Mouse (Mus musculus): ENCODE results near the gene Prc1. TPM values are rescaled to one million over a fixed set of nuclear protein-coding genes. Genes with fewer than 3 reads are reported as not detected.

The Prc1 gene
- polyA plus RNA-seq, 1 experiment = 258 TPM

GRCm38 (mm10) chr7:80342858-80343257, 48.6 kb downstream of the Prc1 start, which contains the start of gene Hddc3:
Hddc3 (plus strand) TSS chr7:80343104.
- no peaks in the 10 kb centered on the region for H3K9me3 ChIP-seq (replicated peaks; ENCODE audit: control insufficient read depth, insufficient read depth, low read length, poor library complexity, severe bottlenecking)
- peak within 1 kb of the TSS; percentile 62 for H3K9ac ChIP-seq (ENCODE audit: low read depth, poor library complexity, severe bottlenecking)
- TF ChIP-seq POLR2A (IDR thresholded peaks at IDR 0.05; ENCODE audit: insufficient read depth, low read length) = peak; percentile 62
- peak; percentile 56; the same call in 1 of the 2 replicates for TF ChIP-seq EP300 (IDR thresholded peaks at IDR 0.05; ENCODE audit: insufficient read depth, low read depth, low read length)
- TF ChIP-seq CTCF (IDR thresholded peaks at IDR 0.05; ENCODE audit: low read depth, low read length) = peak; percentile 62
- H3K4me1 ChIP-seq (ENCODE audit: control insufficient read depth, insufficient read depth, low read length) = peaks cover 2% of the 10 kb centered on the region
- no peaks in the 10 kb centered on the region for H3K27me3 ChIP-seq (ENCODE audit: control insufficient read depth, insufficient read depth, low read length, poor library complexity, severe bottlenecking)
- H3K4me3 ChIP-seq (ENCODE audit: low read depth, low read length) = peak within 1 kb of the TSS; percentile 83
- no peaks in the 10 kb centered on the region for H3K36me3 ChIP-seq (ENCODE audit: control insufficient read depth, insufficient read depth, low read length, poor library complexity, severe bottlenecking)
- H3K27ac ChIP-seq (ENCODE audit: insufficient read depth, low read length) = no peak within 1 kb of the TSS

- peaks cover 2% of the 10 kb centered on the region for H3K4me1 ChIP-seq (ENCODE audit: control insufficient read depth, insufficient read depth, low read length)
- H3K27ac ChIP-seq (ENCODE audit: insufficient read depth, low read length) = no peak overlapping the region
- H3K4me3 ChIP-seq (ENCODE audit: low read depth, low read length) = peak overlapping the region; percentile 83
- H3K9ac ChIP-seq (ENCODE audit: low read depth, poor library complexity, severe bottlenecking) = peak overlapping the region; percentile 62
- TF ChIP-seq CTCF (IDR thresholded peaks at IDR 0.05; ENCODE audit: low read depth, low read length) (no peak), POLR2A (IDR thresholded peaks at IDR 0.05; ENCODE audit: insufficient read depth, low read length) (no peak), EP300 (IDR thresholded peaks at IDR 0.05; ENCODE audit: insufficient read depth, low read depth, low read length) (no peak)
- no peaks in the 10 kb centered on the region for H3K27me3 ChIP-seq (ENCODE audit: control insufficient read depth, insufficient read depth, low read length, poor library complexity, severe bottlenecking)
- H3K36me3 ChIP-seq (ENCODE audit: control insufficient read depth, insufficient read depth, low read length, poor library complexity, severe bottlenecking) = no peaks in the 10 kb centered on the region
- H3K9me3 ChIP-seq (replicated peaks; ENCODE audit: control insufficient read depth, insufficient read depth, low read length, poor library complexity, severe bottlenecking) = no peaks in the 10 kb centered on the region
These were observed 49.2 kb downstream of the Prc1 start for GRCm38 (mm10) chr7:80343270-80344018.

DNA sequence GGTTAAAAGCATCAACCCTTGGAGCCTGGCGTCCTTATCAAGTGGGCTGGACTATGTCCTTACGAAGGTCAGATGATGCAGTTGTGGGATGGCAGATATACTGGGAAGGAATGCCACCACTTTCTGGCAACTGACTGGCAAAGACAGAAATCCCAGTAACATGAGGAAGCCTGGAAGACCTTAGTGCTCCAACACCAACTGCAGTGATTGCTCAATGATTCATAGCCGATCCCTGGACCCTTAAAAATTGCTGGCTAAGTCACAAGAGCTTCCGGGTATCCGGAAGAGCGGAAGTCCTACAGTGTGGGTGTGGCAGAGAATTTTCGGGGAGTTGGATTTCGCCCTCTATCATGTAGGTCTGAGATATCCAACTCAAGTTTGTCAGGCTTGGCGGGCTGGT, 51.9 kb downstream of the Prc1 start:
- no peak overlapping the region for H3K27ac ChIP-seq (ENCODE audit: insufficient read depth, low read length)
- H3K4me1 ChIP-seq (ENCODE audit: control insufficient read depth, insufficient read depth, low read length) = peaks cover 4% of the 10 kb centered on the region
- H3K9me3 ChIP-seq (replicated peaks; ENCODE audit: control insufficient read depth, insufficient read depth, low read length, poor library complexity, severe bottlenecking) = no peaks in the 10 kb centered on the region
- H3K27me3 ChIP-seq (ENCODE audit: control insufficient read depth, insufficient read depth, low read length, poor library complexity, severe bottlenecking) = no peaks in the 10 kb centered on the region
- no peak overlapping the region for H3K9ac ChIP-seq (ENCODE audit: low read depth, poor library complexity, severe bottlenecking)
- no peaks in the 10 kb centered on the region for H3K36me3 ChIP-seq (ENCODE audit: control insufficient read depth, insufficient read depth, low read length, poor library complexity, severe bottlenecking)
- no peak for TF ChIP-seq POLR2A (IDR thresholded peaks at IDR 0.05; ENCODE audit: insufficient read depth, low read length)
- TF ChIP-seq CTCF (IDR thresholded peaks at IDR 0.05; ENCODE audit: low read depth, low read length) = no peak
- no peak for TF ChIP-seq EP300 (IDR thresholded peaks at IDR 0.05; ENCODE audit: insufficient read depth, low read depth, low read length)
- H3K4me3 ChIP-seq (ENCODE audit: low read depth, low read length) = no peak overlapping the region

DNA sequence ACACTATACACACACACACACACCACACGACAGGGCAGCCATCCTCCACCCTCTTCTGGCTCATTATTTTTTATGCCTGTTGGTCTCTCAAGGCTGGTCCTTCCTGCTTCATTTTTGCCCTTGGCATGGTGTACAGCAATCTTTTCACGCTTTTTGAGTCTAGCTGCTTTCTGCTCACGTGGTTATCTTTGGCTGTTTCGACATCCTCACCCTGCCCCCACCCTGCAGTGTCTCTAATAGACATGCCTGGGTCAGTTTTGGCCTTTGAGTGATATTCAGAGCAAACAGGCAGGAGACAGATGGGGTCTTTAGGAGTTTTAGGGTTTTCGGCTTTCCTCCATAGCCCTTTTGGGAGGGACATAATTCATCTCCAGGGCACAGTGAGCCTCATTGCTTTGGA, 52.6 kb downstream of the Prc1 start:
- Histone ChIP-seq H3K36me3 (ENCODE audit: control insufficient read depth, insufficient read depth, low read length, poor library complexity, severe bottlenecking) (no peaks in the 10 kb centered on the region), H3K4me1 (ENCODE audit: control insufficient read depth, insufficient read depth, low read length) (peaks cover 4% of the 10 kb centered on the region), H3K27me3 (ENCODE audit: control insufficient read depth, insufficient read depth, low read length, poor library complexity, severe bottlenecking) (no peaks in the 10 kb centered on the region), H3K9me3 (replicated peaks; ENCODE audit: control insufficient read depth, insufficient read depth, low read length, poor library complexity, severe bottlenecking) (no peaks in the 10 kb centered on the region), H3K9ac (ENCODE audit: low read depth, poor library complexity, severe bottlenecking) (no peak overlapping the region), H3K4me3 (ENCODE audit: low read depth, low read length) (no peak overlapping the region), H3K27ac (ENCODE audit: insufficient read depth, low read length) (0 out of 2 replicates have a peak overlapping the region, but pooled peaks have one; percentile 21)
- TF ChIP-seq POLR2A (IDR thresholded peaks at IDR 0.05; ENCODE audit: insufficient read depth, low read length) (no peak), CTCF (IDR thresholded peaks at IDR 0.05; ENCODE audit: low read depth, low read length) (no peak), EP300 (IDR thresholded peaks at IDR 0.05; ENCODE audit: insufficient read depth, low read depth, low read length) (no peak)

DNA sequence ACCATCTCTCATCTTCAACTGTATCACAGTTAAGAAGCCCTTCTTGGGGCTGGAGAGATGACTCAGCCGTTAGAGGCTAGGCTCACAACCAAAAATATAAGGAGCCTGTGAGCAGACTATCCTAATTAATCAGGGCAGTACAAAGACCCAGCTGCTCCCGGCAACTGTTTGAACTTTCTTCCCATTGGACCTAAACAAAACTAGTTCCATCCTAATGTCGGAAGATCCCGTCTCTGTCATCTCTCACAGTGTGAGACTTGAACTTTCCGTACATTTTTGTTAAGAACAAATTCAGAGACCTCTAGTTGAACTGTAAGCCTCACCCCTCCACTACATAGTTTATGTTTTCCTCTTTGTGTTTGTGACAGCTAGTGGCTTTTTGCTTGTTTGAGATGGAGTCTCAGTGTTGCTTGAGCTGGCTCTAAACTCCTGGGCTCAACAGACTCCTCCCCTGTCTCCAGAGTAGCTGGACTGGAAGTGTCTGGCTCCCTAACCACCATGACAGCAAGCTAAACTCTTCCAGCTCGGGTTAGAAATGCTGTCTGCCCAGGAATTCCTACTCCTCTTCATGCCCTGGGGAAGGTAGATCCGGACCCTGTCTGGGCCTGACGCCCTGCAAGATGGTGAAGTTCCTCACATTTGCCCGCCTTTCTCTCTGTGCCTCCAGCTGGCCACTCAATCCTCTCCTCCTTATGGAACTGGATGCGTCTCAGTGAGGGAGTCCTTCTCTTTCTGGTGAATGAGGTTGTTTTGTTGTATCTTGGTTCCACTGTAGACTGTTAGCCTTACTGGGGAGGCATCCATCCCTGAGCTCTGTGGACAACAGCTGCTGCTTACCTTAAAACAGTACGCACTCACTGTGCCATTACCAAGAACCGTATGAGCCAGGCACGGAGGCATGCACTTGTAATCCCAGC, 53.7 kb downstream of the Prc1 start:
- Histone ChIP-seq H3K4me1 (ENCODE audit: control insufficient read depth, insufficient read depth, low read length) (peaks cover 4% of the 10 kb centered on the region), H3K36me3 (ENCODE audit: control insufficient read depth, insufficient read depth, low read length, poor library complexity, severe bottlenecking) (no peaks in the 10 kb centered on the region), H3K27ac (ENCODE audit: insufficient read depth, low read length) (peak overlapping the region; percentile 5), H3K27me3 (ENCODE audit: control insufficient read depth, insufficient read depth, low read length, poor library complexity, severe bottlenecking) (no peaks in the 10 kb centered on the region), H3K4me3 (ENCODE audit: low read depth, low read length) (no peak overlapping the region), H3K9ac (ENCODE audit: low read depth, poor library complexity, severe bottlenecking) (no peak overlapping the region), H3K9me3 (replicated peaks; ENCODE audit: control insufficient read depth, insufficient read depth, low read length, poor library complexity, severe bottlenecking) (no peaks in the 10 kb centered on the region)
- TF ChIP-seq EP300 (IDR thresholded peaks at IDR 0.05; ENCODE audit: insufficient read depth, low read depth, low read length) (no peak), CTCF (IDR thresholded peaks at IDR 0.05; ENCODE audit: low read depth, low read length) (no peak), POLR2A (IDR thresholded peaks at IDR 0.05; ENCODE audit: insufficient read depth, low read length) (no peak)
